Mouse (Mus musculus): ENCODE data around the gene Coro7. TPM values are rescaled to one million over a fixed set of nuclear protein-coding genes. Genes with fewer than 3 reads are reported as not detected.

Coro7 gene
- polyA plus RNA-seq, 1 experiment from 2014 or later = 19.1 TPM

DNA sequence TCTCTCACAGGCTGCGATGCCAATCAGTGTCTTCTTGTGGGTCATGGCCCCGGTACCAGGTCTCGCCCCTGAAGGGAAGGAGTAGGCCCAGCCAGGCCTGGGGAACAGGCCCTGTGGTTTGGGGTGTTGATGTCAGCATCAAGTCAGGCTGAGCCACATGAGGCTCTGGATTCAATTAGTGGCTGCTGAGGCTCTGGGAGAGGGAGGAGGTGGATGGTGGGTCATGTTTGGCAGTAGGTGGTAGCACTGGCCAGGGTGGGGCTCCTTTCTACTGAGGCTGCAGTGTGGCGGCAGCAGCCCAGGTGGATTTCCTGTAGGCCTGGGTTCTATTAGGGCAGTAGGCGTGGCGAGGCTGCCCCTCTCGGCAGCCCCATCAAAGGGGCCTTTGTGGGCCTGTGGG is 28.0 kb downstream of the Coro7 start:
- WGBS = 58% methylated on average over 7 of the region's 7 CpGs
- peak overlapping the region; percentile 81 for H3K27ac ChIP-seq
- no peak overlapping the region; the same call in 1 of the 2 replicates for H3K4me3 ChIP-seq

GRCm38 (mm10) chr16:4651081-4651480 is 28.5 kb downstream of the Coro7 start:
- 85% methylated on average over 1 of the region's 1 CpGs for WGBS
- peaks cover 77% of the 10 kb centered on the region for H3K36me3 ChIP-seq (replicated peaks)
- H3K4me1 ChIP-seq = peaks cover 84% of the 10 kb centered on the region
- peak overlapping the region; percentile 81 for H3K27ac ChIP-seq
- H3K4me3 ChIP-seq = no peak overlapping the region
- no peak for DNase-seq (ENCODE audit: extremely low spot score, low spot score)
- no peaks in the 10 kb centered on the region for H3K9me3 ChIP-seq
- H3K27me3 ChIP-seq (ENCODE audit: poor library complexity, severe bottlenecking) = no peaks in the 10 kb centered on the region

More for the DNA sequence above, 28.0 kb downstream of the Coro7 start:
- H3K36me3 ChIP-seq (replicated peaks) = peaks cover 75% of the 10 kb centered on the region
- no peaks in the 10 kb centered on the region for H3K27me3 ChIP-seq (ENCODE audit: poor library complexity, severe bottlenecking)
- no peaks in the 10 kb centered on the region for H3K9me3 ChIP-seq
- H3K4me1 ChIP-seq = peaks cover 84% of the 10 kb centered on the region
- peak; percentile 60 for DNase-seq (ENCODE audit: extremely low spot score, low spot score)

DNA sequence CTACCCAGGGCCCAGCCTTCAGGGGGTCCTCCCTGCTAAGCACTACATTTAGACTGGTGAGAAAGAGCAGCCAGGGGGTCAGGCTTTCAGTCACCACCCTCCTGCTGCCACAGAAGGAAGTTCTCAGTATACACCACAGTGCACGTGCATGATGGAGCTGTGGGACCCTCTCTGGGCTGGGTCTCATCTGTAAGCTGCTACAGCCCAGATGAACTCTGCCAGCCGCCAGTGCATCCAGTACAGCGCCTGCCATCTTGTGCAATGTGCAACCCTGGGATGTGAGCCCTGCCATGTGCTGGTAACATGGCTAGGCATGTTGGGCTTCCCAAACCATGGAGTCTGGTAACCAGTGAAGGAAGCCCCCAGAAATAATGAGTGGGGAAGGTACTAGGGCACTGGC is 29.4 kb downstream of the Coro7 start:
- 90% methylated on average over 3 of the region's 3 CpGs for WGBS
- H3K9me3 ChIP-seq = no peaks in the 10 kb centered on the region
- no peaks in the 10 kb centered on the region for H3K27me3 ChIP-seq (ENCODE audit: poor library complexity, severe bottlenecking)
- no peak overlapping the region for H3K27ac ChIP-seq
- H3K36me3 ChIP-seq (replicated peaks) = peaks cover 75% of the 10 kb centered on the region
- no peak for DNase-seq (ENCODE audit: extremely low spot score, low spot score)
- no peak overlapping the region for H3K4me3 ChIP-seq
- H3K4me1 ChIP-seq = peaks cover 80% of the 10 kb centered on the region

DNA sequence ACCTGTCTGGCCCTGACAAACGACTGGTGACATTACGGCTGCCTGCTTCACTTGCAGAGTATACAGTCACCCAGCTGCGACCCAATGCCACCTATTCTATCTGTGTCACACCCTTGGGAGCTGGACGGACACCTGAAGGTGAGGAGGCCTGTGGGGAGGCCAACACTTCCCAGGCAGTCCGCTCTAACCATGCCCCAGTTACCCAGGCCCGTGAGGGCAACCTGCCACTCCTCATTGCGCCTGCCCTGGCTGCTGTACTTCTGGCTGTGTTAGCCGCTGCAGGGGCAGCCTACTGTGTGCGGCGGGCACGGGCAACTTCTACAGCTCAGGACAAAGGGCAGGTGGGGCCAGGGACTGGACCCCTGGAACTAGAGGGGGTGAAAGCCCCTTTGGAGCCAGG is 29.9 kb downstream of the Coro7 start:
- Histone ChIP-seq H3K36me3 (replicated peaks) (peaks cover 71% of the 10 kb centered on the region), H3K4me3 (no peak overlapping the region), H3K4me1 (peaks cover 77% of the 10 kb centered on the region), H3K27ac (peak overlapping the region; percentile 37; the same call in 1 of the 2 replicates), H3K27me3 (ENCODE audit: poor library complexity, severe bottlenecking) (no peaks in the 10 kb centered on the region), H3K9me3 (no peaks in the 10 kb centered on the region)
- 93% methylated on average over 11 of the region's 11 CpGs for WGBS
- no peak for DNase-seq (ENCODE audit: extremely low spot score, low spot score)

GRCm38 (mm10) chr16:4649211-4649610 is 30.4 kb downstream of the Coro7 start:
- no peak for DNase-seq (ENCODE audit: extremely low spot score, low spot score)
- Histone ChIP-seq H3K27ac (peak overlapping the region; percentile 37; the same call in 1 of the 2 replicates), H3K4me3 (no peak overlapping the region), H3K9me3 (no peaks in the 10 kb centered on the region), H3K36me3 (replicated peaks) (peaks cover 69% of the 10 kb centered on the region), H3K27me3 (ENCODE audit: poor library complexity, severe bottlenecking) (no peaks in the 10 kb centered on the region), H3K4me1 (peaks cover 77% of the 10 kb centered on the region)
- WGBS = 89% methylated on average over 5 of the region's 5 CpGs

- Histone ChIP-seq H3K4me3 (no peak overlapping the region), H3K36me3 (replicated peaks) (peaks cover 71% of the 10 kb centered on the region), H3K9me3 (no peaks in the 10 kb centered on the region), H3K27ac (no peak overlapping the region), H3K27me3 (ENCODE audit: poor library complexity, severe bottlenecking) (no peaks in the 10 kb centered on the region), H3K4me1 (peaks cover 80% of the 10 kb centered on the region)
- no peak for DNase-seq (ENCODE audit: extremely low spot score, low spot score)
- 89% methylated on average over 28 of the region's 28 CpGs for WGBS
These were observed 31.1 kb downstream of the Coro7 start for GRCm38 (mm10) chr16:4648416-4649023.

DNA sequence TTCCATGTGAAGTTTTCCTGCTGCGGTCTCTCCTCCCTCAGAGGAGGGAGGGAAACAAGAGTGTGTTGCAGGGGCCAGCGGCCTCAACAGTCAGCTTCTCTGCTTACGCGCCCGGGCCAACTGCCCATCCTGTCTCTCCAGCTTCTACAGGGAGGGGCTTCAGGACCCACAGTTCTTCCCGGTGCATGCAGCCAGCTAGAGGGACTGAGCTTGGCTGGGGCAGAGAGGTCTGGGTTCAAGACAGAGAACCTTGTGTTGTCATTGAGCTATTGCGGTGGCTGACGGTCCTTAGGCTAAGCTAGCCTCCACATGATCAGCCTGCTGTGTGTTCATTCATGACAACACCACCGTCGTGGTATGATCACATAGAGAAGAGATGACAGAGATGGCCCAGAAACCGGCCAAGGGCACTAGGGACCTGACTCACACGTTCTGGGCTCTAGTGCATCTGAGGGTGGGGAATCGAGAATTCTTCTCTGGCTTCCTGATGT is 31.9 kb downstream of the Coro7 start:
- H3K36me3 ChIP-seq (replicated peaks) = peaks cover 69% of the 10 kb centered on the region
- H3K27me3 ChIP-seq (ENCODE audit: poor library complexity, severe bottlenecking) = no peaks in the 10 kb centered on the region
- no peak overlapping the region for H3K4me3 ChIP-seq
- DNase-seq (ENCODE audit: extremely low spot score, low spot score) = no peak
- peak overlapping the region; percentile 37; the same call in 1 of the 2 replicates for H3K27ac ChIP-seq
- H3K4me1 ChIP-seq = peaks cover 82% of the 10 kb centered on the region
- H3K9me3 ChIP-seq = no peaks in the 10 kb centered on the region
- 75% methylated on average over 13 of the region's 13 CpGs for WGBS

DNA sequence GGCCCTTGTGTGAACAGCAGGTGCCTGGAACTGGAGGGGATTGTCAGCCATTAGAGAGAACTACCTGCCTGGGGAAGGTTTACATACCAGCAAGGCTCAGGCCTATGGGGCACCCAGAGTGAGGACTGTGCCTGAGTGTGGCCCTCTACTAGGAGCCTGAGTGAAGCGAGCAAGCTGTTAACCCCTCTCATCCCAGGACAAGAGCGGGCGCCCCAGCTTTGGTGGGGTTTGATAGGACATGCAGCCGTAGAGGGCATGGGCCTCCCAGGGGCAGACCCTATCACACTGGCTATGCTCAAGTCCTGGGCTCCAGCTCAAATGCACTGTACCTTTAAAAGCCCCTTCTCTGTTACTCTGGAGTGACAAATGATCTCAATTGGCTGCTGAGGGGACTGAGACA is 32.7 kb downstream of the Coro7 start:
- H3K9me3 ChIP-seq = no peaks in the 10 kb centered on the region
- H3K4me3 ChIP-seq = no peak overlapping the region
- no peak for DNase-seq (ENCODE audit: extremely low spot score, low spot score)
- peaks cover 82% of the 10 kb centered on the region for H3K4me1 ChIP-seq
- H3K27ac ChIP-seq = peak overlapping the region; percentile 20; the same call in 1 of the 2 replicates
- WGBS = 78% methylated on average over 4 of the region's 4 CpGs
- H3K27me3 ChIP-seq (ENCODE audit: poor library complexity, severe bottlenecking) = no peaks in the 10 kb centered on the region
- peaks cover 62% of the 10 kb centered on the region for H3K36me3 ChIP-seq (replicated peaks)

DNA sequence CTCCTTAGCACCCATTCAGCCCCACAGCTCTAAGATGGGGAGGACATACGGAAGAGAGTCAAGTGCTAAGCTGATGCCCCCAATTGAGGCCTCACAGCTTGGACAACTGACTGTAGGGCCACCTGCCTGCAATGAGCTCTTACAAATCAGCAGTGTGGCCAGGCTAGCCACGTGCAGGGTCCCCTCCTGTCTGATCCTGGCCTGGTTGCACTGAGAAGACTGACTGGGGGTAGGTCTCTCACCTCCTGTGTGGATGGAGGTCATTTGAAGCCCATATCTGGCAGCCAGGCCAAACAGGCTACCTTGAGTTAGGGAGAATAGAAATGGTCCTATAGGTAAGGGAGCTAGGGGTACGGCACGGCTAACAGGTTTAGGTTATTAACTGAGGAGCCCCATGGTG is 33.7 kb downstream of the Coro7 start:
- H3K9me3 ChIP-seq = no peaks in the 10 kb centered on the region
- peaks cover 82% of the 10 kb centered on the region for H3K4me1 ChIP-seq
- 83% methylated on average over 4 of the region's 4 CpGs for WGBS
- peaks cover 53% of the 10 kb centered on the region for H3K36me3 ChIP-seq (replicated peaks)
- DNase-seq (ENCODE audit: extremely low spot score, low spot score) = no peak
- no peaks in the 10 kb centered on the region for H3K27me3 ChIP-seq (ENCODE audit: poor library complexity, severe bottlenecking)
- H3K27ac ChIP-seq = peak overlapping the region; percentile 25; the same call in 1 of the 2 replicates
- no peak overlapping the region for H3K4me3 ChIP-seq

GRCm38 (mm10) chr16:4643670-4644419 is 35.7 kb downstream of the Coro7 start:
- Histone ChIP-seq H3K27ac (peak overlapping the region; percentile 87; the same call in 1 of the 2 replicates), H3K27me3 (ENCODE audit: poor library complexity, severe bottlenecking) (no peaks in the 10 kb centered on the region), H3K9me3 (no peaks in the 10 kb centered on the region), H3K4me1 (peaks cover 91% of the 10 kb centered on the region), H3K36me3 (replicated peaks) (peaks cover 33% of the 10 kb centered on the region), H3K4me3 (no peak overlapping the region)
- WGBS = 80% methylated on average over 11 of the region's 11 CpGs
- DNase-seq (ENCODE audit: extremely low spot score, low spot score) = no peak

GRCm38 (mm10) chr16:4642937-4643336 is 36.6 kb downstream of the Coro7 start:
- Histone ChIP-seq H3K4me3 (peak overlapping the region; percentile 78; the same call in 1 of the 2 replicates), H3K36me3 (replicated peaks) (peaks cover 24% of the 10 kb centered on the region), H3K27ac (peak overlapping the region; percentile 87), H3K9me3 (no peaks in the 10 kb centered on the region), H3K27me3 (ENCODE audit: poor library complexity, severe bottlenecking) (no peaks in the 10 kb centered on the region), H3K4me1 (peaks cover 82% of the 10 kb centered on the region)
- no peak for DNase-seq (ENCODE audit: extremely low spot score, low spot score)
- WGBS = 86% methylated on average over 6 of the region's 6 CpGs

GRCm38 (mm10) chr16:4642190-4642589 is 37.4 kb downstream of the Coro7 start:
- no peaks in the 10 kb centered on the region for H3K9me3 ChIP-seq
- peak overlapping the region; percentile 87 for H3K27ac ChIP-seq
- WGBS = 38% methylated on average over 13 of the region's 13 CpGs
- peak; percentile 51 for DNase-seq (ENCODE audit: extremely low spot score, low spot score)
- H3K4me1 ChIP-seq = peaks cover 74% of the 10 kb centered on the region
- peak overlapping the region; percentile 78 for H3K4me3 ChIP-seq
- H3K36me3 ChIP-seq (replicated peaks) = peaks cover 20% of the 10 kb centered on the region
- no peaks in the 10 kb centered on the region for H3K27me3 ChIP-seq (ENCODE audit: poor library complexity, severe bottlenecking)

Measured in forebrain, embryonic 10.5 days (tissue).